Mouse (Mus musculus) forebrain, embryonic 12.5 days (tissue): ENCODE measurements around the gene Slc27a4. TPM values are rescaled to one million over a fixed set of nuclear protein-coding genes. Genes with fewer than 3 reads are reported as not detected.

Experiments used
- microRNA-seq: library from miRNA; unstranded; fragments of <30 nt; microRNA quantifications from one replicate; pipeline ENCODE4, GENCODE M21; 2017
- polyA plus RNA-seq: library from polyadenylated mRNA; unstranded; fragments of >200 nt; fragmentation: Nextera tagmentation; extraction: Ambion mirVana; gene quantifications from 2 replicates; pipeline ENCODE4 v1.2.1, GENCODE M21; 2016

Slc27a4 gene
- polyA plus RNA-seq, 1 experiment from 2014 or later, result 16.5 TPM

Small RNA genes lying within 50 kb of the gene (microRNA-seq; reads per million reads assigned to microRNA genes)
- gene Mir219a-2 (not detected), gene Mir219b (not detected)

Other genes with a start within 250 kb of the Slc27a4 start
- gene Rapgef1, start 182.9 kb upstream of the Slc27a4 start, polyA plus RNA-seq, result 22.3 and 24.0 TPM in 2 replicates
- gene Gm13420, start 50.9 kb upstream of the Slc27a4 start, polyA plus RNA-seq, result not detected in 2 replicates
- gene Gm13547, start 43.3 kb upstream of the Slc27a4 start, polyA plus RNA-seq, result 0.35 TPM in 1 of 2 replicates, not detected in the other
- 26.6 and 29.6 TPM in 2 replicates for gene Coq4, start 15.1 kb upstream of the Slc27a4 start, polyA plus RNA-seq
- gene Trub2, start 14.1 kb upstream of the Slc27a4 start, polyA plus RNA-seq, result 40.0 and 42.5 TPM in 2 replicates
- gene Urm1, start 17.4 kb downstream of the Slc27a4 start, polyA plus RNA-seq, result 13.6 and 14.9 TPM in 2 replicates
- 9.4 and 10.1 TPM in 2 replicates for gene Cercam, start 66.5 kb downstream of the Slc27a4 start, polyA plus RNA-seq
- 118 and 133 TPM in 2 replicates for gene Odf2, start 86.6 kb downstream of the Slc27a4 start, polyA plus RNA-seq
- gene Gle1, start 132.8 kb downstream of the Slc27a4 start, polyA plus RNA-seq, result 77.6 and 79.7 TPM in 2 replicates
- 160 and 173 TPM in 2 replicates for gene Sptan1, start 162.9 kb downstream of the Slc27a4 start, polyA plus RNA-seq
- 42.3 and 42.5 TPM in 2 replicates for gene Wdr34, start 246.2 kb downstream of the Slc27a4 start, polyA plus RNA-seq